Mouse (Mus musculus): ENCODE measurements around the gene Btk. TPM values are rescaled to one million over a fixed set of nuclear protein-coding genes. Genes with fewer than 3 reads are reported as not detected.
A peak's percentile ranks its signal among the peaks of the same experiment; 100 is the strongest.

The Btk gene
- polyA plus RNA-seq (2012; ENCODE audit: insufficient read depth, low replicate concordance), result 24.4 TPM in 1 of 2 replicates, not detected in the other

DNA sequence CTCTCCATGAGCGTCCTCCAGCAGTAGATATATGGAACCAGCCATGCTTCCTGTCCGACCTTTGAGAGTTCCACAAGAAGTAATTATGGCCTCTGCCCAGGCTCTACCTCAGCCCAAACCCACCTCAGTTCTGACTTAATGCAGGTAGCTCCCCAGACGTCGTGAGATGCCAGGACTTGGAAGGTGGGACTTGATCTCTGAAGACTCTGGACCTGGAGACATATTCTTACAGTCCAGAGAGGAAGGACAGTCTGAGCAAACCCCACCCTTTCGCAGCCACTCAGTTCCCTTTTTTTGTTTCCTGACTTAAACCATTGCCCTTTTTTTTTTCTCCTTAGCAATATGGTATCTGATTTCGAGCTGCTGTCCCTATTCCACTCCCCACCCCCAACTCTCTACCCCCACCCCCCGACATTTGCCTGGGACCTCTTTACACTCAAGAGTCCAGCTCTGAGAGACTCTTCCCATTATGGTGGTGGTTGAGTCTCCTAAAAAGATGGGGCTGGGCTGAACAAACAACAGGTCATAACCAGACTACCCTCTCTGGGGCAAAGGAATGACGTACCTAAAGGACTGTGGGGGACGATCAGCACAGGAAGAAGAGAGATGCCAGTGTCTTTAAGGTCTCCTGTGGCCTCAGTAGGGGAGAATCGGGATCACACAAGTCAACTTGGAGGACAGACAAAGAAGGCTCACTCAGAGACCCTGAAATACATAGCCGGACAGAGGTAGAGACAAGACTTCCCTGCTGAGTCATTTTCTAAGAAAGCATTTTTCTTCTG lies at the start of gene Btk:
TSS of gene Btk (minus strand) at position 683 of the 782 bp plus-strand sequence.
- H3K36me3 ChIP-seq (replicated peaks; ENCODE audit: low read length), result peaks cover 40% of the 10 kb centered on the region
- TF ChIP-seq GATA1 (IDR thresholded peaks at IDR 0.05; ENCODE audit: borderline replicate concordance, low read length) (no peak), FLI1 (IDR thresholded peaks at IDR 0.05; ENCODE audit: low read length) (no peak)
- no peaks in the 10 kb centered on the region for H3K27me3 ChIP-seq (replicated peaks)
- peaks cover 3% of the 10 kb centered on the region; the same call in 1 of the 2 replicates for H3K9me3 ChIP-seq
- H3K4me3 ChIP-seq (replicated peaks), result peak within 1 kb of the TSS; percentile 96
- peaks cover 30% of the 10 kb centered on the region for H3K4me1 ChIP-seq

DNA sequence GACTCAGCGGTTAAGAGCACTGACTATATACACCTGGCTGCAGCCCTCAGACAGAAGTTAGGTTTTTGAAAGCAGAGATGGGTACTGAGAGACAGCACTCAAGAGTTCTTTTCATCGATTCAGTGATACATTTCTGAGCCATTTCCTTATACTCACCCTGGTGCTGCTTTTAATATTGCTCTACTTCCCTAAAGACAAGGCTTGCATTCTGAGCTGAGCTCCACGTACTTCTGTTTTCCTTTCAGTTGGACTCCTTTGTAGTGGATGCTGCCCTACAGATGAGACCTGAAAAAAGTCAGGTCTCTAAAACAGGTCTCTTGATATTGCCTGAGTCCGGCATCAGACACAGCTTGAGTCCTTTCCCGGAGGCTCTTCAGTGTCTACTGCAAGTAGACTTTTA lies 49.3 kb upstream of the Btk start:
- peaks cover 5% of the 10 kb centered on the region for H3K27me3 ChIP-seq (replicated peaks)
- H3K4me3 ChIP-seq (replicated peaks), result no peak overlapping the region
- TF ChIP-seq GATA1 (IDR thresholded peaks at IDR 0.05; ENCODE audit: borderline replicate concordance, low read length) (no peak), FLI1 (IDR thresholded peaks at IDR 0.05; ENCODE audit: low read length) (no peak)
- H3K9me3 ChIP-seq, result no peaks in the 10 kb centered on the region
- H3K36me3 ChIP-seq (replicated peaks; ENCODE audit: low read length), result no peaks in the 10 kb centered on the region
- H3K4me1 ChIP-seq, result peaks cover 16% of the 10 kb centered on the region

DNA sequence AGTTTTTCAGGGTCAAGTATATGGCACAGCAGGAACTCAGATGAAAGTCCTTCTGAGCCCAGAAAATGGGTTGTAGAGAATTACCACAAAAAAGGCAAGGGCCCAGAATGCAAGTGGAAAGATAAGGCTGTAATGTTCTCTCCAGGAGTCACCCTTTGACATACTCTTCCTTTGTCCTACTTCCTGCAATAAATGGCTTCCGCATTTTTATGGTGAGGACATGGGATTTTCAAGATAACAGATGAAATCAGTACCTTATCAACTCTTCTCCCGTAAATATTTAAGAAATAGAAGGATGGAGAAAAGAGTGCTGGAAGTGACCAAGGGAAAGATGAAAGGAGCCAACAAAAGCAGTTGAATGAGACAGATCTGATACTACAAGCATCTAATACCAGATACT lies 44.8 kb upstream of the Btk start:
- Histone ChIP-seq H3K27me3 (replicated peaks) (no peaks in the 10 kb centered on the region), H3K9me3 (no peaks in the 10 kb centered on the region), H3K4me3 (replicated peaks) (no peak overlapping the region), H3K36me3 (replicated peaks; ENCODE audit: low read length) (no peaks in the 10 kb centered on the region), H3K4me1 (peaks cover 4% of the 10 kb centered on the region; the same call in 1 of the 2 replicates)
- no peak for TF ChIP-seq FLI1 (IDR thresholded peaks at IDR 0.05; ENCODE audit: low read length)
- TF ChIP-seq GATA1 (IDR thresholded peaks at IDR 0.05; ENCODE audit: borderline replicate concordance, low read length), result no peak

DNA sequence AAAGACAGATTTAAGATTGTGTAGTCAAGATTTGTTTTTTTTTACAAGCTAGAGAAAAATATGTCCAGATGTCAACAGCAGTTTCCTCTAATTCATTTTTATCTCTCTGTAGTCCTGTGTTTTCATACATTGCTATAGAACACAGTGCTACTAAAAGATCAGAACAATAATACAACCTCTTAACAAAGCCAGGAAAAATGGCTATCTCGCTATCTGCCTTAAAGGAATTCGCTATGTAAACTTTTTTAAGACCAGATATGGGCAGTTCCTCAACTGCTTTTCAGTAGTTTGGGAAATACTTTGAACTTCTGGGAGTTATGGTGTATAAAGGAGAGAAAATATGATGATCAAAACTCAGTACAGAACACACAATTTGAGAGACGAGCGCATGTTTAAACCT lies 40.0 kb upstream of the Btk start:
- H3K27me3 ChIP-seq (replicated peaks), result peaks cover 3% of the 10 kb centered on the region
- no peaks in the 10 kb centered on the region for H3K36me3 ChIP-seq (replicated peaks; ENCODE audit: low read length)
- H3K4me1 ChIP-seq, result peaks cover 4% of the 10 kb centered on the region; the same call in 1 of the 2 replicates
- no peaks in the 10 kb centered on the region for H3K9me3 ChIP-seq
- TF ChIP-seq FLI1 (IDR thresholded peaks at IDR 0.05; ENCODE audit: low read length), result no peak
- no peak for TF ChIP-seq GATA1 (IDR thresholded peaks at IDR 0.05; ENCODE audit: borderline replicate concordance, low read length)
- no peak overlapping the region for H3K4me3 ChIP-seq (replicated peaks)

DNA sequence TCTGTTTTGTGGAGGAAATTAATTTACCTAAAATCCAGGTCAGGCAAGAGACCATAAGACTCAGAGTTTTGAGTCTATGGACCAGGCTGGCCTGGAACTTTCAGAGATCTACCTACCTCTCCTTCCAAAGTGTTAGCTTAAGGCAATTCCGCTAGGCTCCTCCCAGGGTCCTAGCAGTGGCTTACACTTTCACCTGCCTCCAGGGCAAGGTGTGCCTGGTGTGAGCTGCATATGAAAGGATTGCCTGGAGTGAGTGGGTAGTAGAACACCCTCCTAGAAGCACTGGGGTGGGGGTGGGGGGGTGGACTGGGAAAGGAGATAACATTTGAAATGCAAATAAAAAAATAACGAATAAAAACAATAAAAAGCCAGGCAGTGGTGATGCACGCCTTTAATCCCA lies 38.3 kb upstream of the Btk start:
- Histone ChIP-seq H3K4me1 (no peaks in the 10 kb centered on the region), H3K4me3 (replicated peaks) (no peak overlapping the region), H3K9me3 (no peaks in the 10 kb centered on the region), H3K36me3 (replicated peaks; ENCODE audit: low read length) (no peaks in the 10 kb centered on the region), H3K27me3 (replicated peaks) (peaks cover 6% of the 10 kb centered on the region)
- TF ChIP-seq GATA1 (IDR thresholded peaks at IDR 0.05; ENCODE audit: borderline replicate concordance, low read length), result no peak
- TF ChIP-seq FLI1 (IDR thresholded peaks at IDR 0.05; ENCODE audit: low read length), result no peak

DNA sequence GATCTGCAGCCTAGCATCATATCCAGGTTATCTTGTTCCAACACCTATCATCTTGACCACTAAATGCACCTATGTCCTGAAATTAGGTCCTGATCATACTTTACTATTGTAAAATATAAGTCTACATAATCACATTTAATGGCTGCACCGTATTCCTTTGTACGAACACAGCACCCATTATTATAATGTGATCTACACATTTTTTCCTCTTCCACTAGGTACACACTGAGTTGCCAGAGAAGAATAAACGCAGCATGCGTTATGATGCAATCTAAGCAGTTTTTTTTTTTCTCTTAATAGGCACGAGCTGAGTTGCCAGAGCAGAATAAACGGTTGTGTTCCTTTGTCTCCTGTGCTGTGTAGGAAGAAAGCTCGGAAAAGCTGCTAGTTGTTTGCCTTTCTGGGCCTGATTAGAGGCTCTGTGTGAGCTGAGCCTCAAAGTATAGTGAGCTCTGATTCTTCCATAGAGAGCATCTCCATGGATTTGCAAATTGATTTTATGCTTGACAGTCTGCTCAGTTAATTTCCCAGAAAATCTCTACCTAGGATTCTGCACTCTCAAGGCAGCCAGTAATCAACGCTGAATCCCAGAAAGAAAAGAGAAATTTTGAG lies 37.0 kb upstream of the Btk start:
- no peaks in the 10 kb centered on the region for H3K9me3 ChIP-seq
- H3K36me3 ChIP-seq (replicated peaks; ENCODE audit: low read length), result no peaks in the 10 kb centered on the region

DNA sequence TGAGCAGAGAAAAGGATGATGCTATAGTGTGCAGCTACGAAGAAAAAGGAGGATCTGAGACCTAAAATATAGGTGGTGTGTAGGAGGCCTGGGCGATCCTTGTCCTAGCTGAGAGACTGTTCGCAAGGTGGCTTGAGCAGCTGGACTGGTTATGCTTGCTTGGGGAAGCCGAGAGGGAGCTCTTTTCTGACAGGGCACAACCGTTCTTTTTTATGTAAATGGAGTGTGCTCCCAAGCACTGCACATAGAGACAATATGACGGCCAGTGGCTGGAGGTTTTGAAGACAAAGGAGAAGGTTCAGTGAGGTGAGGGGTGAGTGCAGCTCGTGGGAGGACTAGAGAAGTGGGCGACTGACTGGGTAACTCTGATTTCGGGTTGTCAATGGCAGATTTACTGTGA lies 36.3 kb upstream of the Btk start:
- H3K4me3 ChIP-seq (replicated peaks), result no peak overlapping the region
- peaks cover 6% of the 10 kb centered on the region for H3K27me3 ChIP-seq (replicated peaks)
- H3K36me3 ChIP-seq (replicated peaks; ENCODE audit: low read length), result no peaks in the 10 kb centered on the region
- H3K4me1 ChIP-seq, result no peaks in the 10 kb centered on the region
- no peak for TF ChIP-seq FLI1 (IDR thresholded peaks at IDR 0.05; ENCODE audit: low read length)
- no peak for TF ChIP-seq GATA1 (IDR thresholded peaks at IDR 0.05; ENCODE audit: borderline replicate concordance, low read length)
- no peaks in the 10 kb centered on the region for H3K9me3 ChIP-seq

More for the DNA sequence above, 37.0 kb upstream of the Btk start:
- H3K4me1 ChIP-seq, result no peaks in the 10 kb centered on the region
- TF ChIP-seq GATA1 (IDR thresholded peaks at IDR 0.05; ENCODE audit: borderline replicate concordance, low read length), result no peak
- TF ChIP-seq FLI1 (IDR thresholded peaks at IDR 0.05; ENCODE audit: low read length), result no peak
- no peak overlapping the region for H3K4me3 ChIP-seq (replicated peaks)
- H3K27me3 ChIP-seq (replicated peaks), result peaks cover 6% of the 10 kb centered on the region

DNA sequence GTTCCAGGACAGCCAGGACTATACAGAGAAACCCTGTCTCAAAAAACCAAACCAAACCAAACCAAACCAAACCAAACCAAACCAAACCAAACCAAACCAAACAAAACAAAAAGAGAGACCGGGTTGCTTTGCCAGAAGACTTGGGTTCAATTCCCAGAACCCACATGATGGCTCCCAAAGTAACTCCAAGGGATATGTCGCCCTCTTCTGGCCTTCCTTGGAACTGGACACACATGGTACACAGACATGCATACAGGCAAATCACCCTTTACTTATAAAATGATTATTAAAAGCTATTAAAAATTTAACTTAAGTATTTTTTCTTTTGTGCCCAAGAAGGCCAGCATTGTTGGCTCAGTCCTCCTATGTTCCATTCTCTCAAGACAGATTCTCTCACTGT lies 30.9 kb upstream of the Btk start:
- TF ChIP-seq GATA1 (IDR thresholded peaks at IDR 0.05; ENCODE audit: borderline replicate concordance, low read length), result no peak
- TF ChIP-seq FLI1 (IDR thresholded peaks at IDR 0.05; ENCODE audit: low read length), result no peak
- no peaks in the 10 kb centered on the region for H3K36me3 ChIP-seq (replicated peaks; ENCODE audit: low read length)
- peaks cover 3% of the 10 kb centered on the region for H3K27me3 ChIP-seq (replicated peaks)
- peaks cover 19% of the 10 kb centered on the region for H3K4me1 ChIP-seq
- H3K9me3 ChIP-seq, result no peaks in the 10 kb centered on the region
- H3K4me3 ChIP-seq (replicated peaks), result no peak overlapping the region

DNA sequence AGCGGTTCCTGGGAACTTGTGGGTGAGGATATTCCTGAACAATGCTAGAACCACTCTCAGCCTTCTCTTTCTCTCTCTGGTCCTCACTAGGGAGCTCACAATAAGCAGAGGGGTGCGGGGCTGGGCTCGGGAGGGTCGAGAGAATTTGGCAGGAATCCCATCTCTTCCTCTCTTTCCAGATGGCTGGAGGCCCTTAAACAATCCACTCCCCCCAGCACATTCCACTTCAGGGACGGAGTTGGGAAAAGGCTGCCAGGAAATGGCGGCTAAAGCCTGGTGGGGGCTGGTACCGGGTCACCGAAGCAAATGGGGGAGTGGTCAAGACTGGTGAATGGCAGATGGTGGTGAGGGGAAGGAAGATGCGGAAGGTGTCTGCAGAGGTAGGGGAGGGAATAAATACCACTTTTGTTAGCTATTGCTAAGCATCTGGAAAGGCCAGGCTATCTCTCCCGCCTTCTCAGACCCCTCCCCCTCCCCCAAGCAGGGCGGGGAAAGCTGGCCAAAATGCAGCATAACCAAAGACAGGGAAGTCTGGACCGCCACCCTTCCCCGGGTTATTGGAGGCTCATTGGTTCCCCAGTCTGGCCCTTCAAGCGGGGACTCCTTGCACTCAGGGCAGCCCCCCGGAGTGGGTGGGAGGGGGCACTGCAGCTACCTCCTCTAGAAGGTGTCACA lies 29.1 kb upstream of the Btk start:
- Histone ChIP-seq H3K4me1 (peaks cover 27% of the 10 kb centered on the region), H3K27me3 (replicated peaks) (no peaks in the 10 kb centered on the region), H3K36me3 (replicated peaks; ENCODE audit: low read length) (peaks cover 5% of the 10 kb centered on the region), H3K9me3 (no peaks in the 10 kb centered on the region), H3K4me3 (replicated peaks) (peak overlapping the region; percentile 31)
- no peak for TF ChIP-seq GATA1 (IDR thresholded peaks at IDR 0.05; ENCODE audit: borderline replicate concordance, low read length)
- TF ChIP-seq FLI1 (IDR thresholded peaks at IDR 0.05; ENCODE audit: low read length), result no peak

DNA sequence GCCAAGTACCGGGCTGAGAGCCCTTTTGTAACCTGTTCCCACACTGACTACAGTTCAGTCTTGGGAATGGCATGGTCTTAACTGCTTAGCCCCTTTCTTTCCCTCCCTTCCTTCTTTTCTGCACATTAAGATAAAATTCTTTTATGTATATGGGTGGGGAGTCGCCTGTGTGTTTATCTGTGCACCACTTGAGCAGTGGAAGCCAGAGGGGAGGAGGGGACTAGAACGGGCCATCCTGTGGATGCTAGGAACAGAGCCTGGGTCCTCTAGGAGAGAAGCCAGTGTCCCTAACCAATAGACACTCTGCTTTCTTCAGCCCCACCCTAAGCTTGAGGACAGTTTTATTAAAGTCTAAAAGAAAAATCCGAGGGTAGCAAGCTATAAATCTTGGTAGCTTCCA lies 27.6 kb upstream of the Btk start:
- H3K4me1 ChIP-seq, result peaks cover 31% of the 10 kb centered on the region
- H3K36me3 ChIP-seq (replicated peaks; ENCODE audit: low read length), result peaks cover 9% of the 10 kb centered on the region
- no peak overlapping the region for H3K4me3 ChIP-seq (replicated peaks)
- no peaks in the 10 kb centered on the region for H3K27me3 ChIP-seq (replicated peaks)
- H3K9me3 ChIP-seq, result no peaks in the 10 kb centered on the region
- TF ChIP-seq FLI1 (IDR thresholded peaks at IDR 0.05; ENCODE audit: low read length) (no peak), GATA1 (IDR thresholded peaks at IDR 0.05; ENCODE audit: borderline replicate concordance, low read length) (no peak)
